Mouse (Mus musculus): Measurements from ENCODE around the gene Zbtb6.

Zbtb6 gene

GRCm38 (mm10) chr2:37442611-37443591 lies at the start of gene Zbtb6, which contains the start of the genes Zbtb26 and Rabgap1:
TSS of gene Zbtb6 (minus strand) at chr2:37443171.
TSS of gene Zbtb26 (minus strand) at chr2:37443135.
TSS of gene Rabgap1 (plus strand) at chr2:37443279.
- peak; percentile 96 for DNase-seq

DNA sequence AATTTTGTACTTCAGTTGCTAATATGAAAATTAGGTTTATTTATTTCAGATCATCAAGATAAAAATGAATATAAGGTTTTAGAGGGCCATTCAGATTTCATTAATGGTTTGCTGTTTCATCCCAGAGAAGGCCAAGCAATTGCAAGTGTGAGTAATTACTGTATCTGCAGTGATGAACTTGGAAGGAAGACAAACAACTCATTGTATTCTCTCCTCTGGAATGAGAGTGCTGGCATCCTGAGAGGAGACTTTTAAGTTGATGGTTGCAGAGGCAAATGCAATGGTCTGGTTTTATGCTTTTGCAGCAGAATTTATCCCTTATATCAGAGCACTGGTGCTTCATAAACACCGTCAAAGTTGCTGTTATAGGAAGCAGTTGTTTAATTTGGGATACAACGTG lies 46.0 kb upstream of the Zbtb6 start:
- DNase-seq = no peak

DNA sequence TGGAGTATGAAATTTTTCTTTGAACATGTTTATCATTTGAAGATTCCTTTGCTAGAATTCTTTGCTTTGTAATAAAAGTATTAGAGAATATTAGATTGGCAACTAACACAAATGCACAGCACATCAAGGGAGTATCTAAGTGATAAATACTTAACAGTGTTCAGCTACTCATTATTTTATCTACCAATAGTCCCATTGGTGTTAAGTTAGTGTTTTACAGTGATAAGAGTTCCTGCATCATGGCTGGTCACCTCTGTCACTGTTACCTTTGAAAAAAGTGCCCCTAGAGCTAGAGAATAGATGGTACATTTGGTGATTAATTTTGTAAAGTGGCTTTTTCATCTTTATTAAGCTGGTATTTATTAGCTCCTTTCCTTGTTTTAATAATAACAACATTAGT lies 43.4 kb upstream of the Zbtb6 start:
- DNase-seq = no peak

GRCm38 (mm10) chr2:37485370-37485769 lies 42.4 kb upstream of the Zbtb6 start:
- DNase-seq = peak; percentile 15 to 43

DNA sequence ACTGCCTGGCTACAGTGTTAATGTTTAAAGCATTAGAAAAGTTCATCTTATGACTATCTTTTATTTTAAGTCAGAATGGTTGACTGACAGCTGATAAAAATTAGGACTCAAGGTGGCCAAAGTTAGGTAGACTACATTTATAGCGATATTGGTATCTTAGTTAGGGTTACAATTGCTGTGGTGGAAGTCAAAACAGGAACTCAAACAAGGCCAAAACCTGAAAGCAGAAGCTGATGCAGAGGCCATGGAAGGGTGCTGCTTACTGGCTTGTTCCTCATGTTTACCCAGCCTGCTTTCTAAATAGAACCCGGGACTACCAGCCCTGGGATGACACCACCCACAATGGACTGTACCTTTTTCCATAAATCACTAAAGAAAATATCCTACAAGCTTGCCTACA lies 41.2 kb upstream of the Zbtb6 start:
- no peak for DNase-seq

- no peak for DNase-seq
These were observed 37.1 kb upstream of the Zbtb6 start for GRCm38 (mm10) chr2:37480039-37480438.

DNA sequence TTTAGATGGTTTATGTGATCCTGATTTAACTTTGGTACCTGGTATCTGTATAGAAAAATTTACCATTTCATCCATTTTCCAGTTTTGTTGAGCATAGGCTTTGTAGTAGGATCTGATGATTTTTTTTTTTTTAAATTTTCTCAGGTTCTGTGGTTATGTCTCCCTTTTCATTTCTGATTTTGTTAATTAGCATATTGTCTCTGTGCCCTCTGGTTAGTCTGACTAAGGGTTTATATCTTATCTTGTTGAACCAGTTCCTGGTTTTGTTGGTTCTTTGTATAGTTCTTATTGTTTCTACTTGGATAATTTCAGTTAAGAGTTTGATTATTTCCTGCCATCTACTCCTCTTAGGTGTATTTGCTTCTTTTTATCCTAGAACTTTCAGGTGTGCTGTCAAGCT lies 36.6 kb upstream of the Zbtb6 start:
- no peak for DNase-seq

DNA sequence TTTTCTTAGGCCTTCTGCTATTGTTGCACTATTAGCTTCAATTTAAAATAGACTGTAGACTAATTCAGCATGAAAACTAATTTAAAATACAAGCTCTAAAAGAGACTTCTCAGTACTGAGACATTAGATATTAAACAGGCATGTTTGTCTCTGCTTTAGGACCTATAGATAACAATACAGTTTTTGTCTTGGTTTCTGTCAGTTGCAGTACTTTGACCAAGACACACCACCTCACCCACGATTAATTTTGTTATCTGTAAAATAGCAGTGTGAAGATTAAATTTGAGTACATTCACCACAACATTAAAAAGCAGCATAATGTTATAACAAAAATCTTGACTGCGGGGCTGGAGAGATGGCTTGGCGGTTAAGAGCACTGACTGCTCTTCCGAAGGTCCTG lies 23.3 kb upstream of the Zbtb6 start:
- no peak for DNase-seq

GRCm38 (mm10) chr2:37460707-37461106 lies 17.7 kb upstream of the Zbtb6 start:
- DNase-seq = no peak

DNA sequence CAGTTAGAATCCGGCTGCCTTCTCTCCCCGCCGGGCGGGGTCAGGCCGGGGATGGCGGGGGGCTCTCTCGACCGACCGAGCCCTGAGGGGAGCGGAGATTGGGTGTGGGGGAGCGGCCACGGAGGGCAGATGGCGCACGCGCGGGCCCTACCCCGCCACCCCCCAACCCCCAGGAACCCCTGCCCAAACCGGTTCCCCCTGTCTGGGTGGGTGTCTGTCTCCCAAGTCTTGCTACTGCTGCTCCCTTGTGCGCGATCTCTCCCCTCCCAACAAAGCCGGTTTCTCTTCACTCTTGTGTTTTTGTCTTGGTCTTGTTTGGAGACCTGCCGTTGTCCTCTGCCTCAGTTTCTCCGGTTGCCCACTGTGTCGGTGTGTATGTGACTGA lies 9.4 kb upstream of the Zbtb6 start:
- no peak for DNase-seq

GRCm38 (mm10) chr2:37451667-37452375 lies 8.8 kb upstream of the Zbtb6 start:
- DNase-seq = peak; percentile 95 to 97

- DNase-seq = no peak
These were observed 11.4 kb downstream of the Zbtb6 start for GRCm38 (mm10) chr2:37431609-37432008.

GRCm38 (mm10) chr2:37430593-37431464 lies 12.1 kb downstream of the Zbtb6 start:
- DNase-seq = peak; percentile 82 to 89

GRCm38 (mm10) chr2:37423671-37424070 lies 19.3 kb downstream of the Zbtb6 start:
- DNase-seq = no peak

DNA sequence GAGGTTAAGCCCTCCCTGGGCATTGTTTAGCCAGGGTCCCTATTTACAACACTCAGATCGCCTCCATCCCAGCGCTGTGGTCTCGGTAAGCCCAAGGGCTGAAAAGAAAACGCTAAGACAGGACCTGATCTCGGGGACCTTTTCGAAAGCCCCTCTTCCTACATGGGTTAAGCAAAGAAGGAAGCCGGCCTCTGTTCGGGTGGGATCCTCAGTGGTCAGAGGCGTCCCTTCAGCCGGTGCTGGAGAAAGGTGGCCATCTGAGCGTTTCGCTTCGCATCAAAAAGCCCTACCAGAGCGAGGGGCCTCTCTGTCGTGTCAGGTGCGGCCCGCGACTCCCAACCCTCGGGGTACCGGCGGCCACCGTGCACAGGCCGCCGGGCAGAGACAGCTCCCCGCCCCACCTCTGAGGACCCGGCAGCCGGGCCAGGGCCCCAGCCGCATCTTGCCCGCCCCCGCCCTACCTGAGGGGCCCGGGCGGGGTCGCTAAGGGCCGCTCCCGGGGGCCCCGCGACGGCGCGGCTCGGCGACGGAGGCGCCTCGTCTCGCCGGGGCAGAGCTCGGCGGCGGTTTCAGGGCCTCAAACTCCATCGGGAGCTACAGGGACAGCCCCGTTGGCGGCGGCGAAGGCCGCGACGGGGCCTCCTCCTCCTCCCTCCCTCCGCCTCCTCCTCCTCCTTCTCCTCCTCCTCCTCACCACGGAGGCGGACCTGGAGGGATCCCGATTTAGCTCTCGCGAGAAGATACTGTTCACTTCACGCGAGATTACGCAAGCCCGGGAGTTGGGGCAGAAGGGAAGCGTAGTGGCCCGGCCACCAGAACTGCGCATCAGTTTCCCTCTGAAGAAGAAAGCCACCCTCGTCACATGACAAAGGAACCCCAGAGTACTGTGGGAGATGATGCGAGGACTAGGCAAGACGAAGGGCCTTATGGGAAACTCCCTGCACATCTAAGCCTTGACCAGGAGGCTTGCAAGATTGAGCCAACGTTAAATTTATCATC lies 20.4 kb downstream of the Zbtb6 start, which contains the start of gene Rc3h2:
Gene Rc3h2 (minus strand): TSS at position 598 of the 999 bp plus-strand sequence.
- peak; percentile 91 to 97 for DNase-seq

DNA sequence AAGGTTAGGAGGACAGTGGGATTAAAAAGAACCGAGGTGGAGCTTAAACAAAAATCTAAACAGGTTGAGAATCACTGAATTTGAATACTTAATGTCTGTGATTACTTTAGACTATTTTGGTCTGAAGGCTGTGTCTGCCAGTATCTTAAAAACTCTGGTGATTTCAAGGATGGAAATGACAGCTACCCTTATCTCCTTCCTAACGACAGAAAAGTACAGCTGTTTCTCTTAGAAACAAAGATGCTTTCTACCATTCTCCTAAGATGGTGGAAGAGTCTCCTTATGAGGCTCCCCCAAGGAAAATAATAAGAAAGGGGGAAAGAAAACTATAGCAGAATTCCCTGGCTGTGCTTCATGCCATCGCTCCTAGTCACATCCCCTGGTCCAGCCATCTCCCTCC lies 21.1 kb downstream of the Zbtb6 start:
- no peak for DNase-seq

DNA sequence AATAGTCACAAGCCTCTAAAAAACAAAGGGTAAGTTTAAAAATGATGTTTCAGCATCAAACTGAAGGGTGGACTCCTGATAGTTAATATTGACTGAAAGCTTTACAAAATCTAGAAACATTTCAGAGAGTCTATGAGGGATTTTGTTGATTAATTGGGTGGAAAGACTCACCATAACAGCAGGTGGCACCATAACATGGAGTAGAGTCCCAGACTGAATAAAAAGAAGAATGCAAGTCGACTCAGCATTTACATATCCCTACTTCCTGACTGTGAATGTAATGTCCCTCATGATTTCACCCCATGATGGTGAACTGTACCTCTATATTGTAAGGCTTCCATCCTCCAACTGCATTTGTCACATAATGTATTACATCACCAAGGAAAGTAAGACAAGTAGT lies 47.4 kb downstream of the Zbtb6 start:
- DNase-seq = no peak

- no peak for DNase-seq
These were observed 60.0 kb downstream of the Zbtb6 start for GRCm38 (mm10) chr2:37382921-37383320.

- DNase-seq = peak; percentile 60 to 63
These were observed 62.8 kb downstream of the Zbtb6 start for GRCm38 (mm10) chr2:37380189-37380588.

GRCm38 (mm10) chr2:37376018-37376417 lies 67.0 kb downstream of the Zbtb6 start:
- no peak for DNase-seq
